Mouse (Mus musculus): ENCODE measurements around the gene Pold1. TPM values are rescaled to one million over a fixed set of nuclear protein-coding genes. Genes with fewer than 3 reads are reported as not detected.

The Pold1 gene
- polyA plus RNA-seq, 1 experiment from 2014 or later, result 40.1 TPM

DNA sequence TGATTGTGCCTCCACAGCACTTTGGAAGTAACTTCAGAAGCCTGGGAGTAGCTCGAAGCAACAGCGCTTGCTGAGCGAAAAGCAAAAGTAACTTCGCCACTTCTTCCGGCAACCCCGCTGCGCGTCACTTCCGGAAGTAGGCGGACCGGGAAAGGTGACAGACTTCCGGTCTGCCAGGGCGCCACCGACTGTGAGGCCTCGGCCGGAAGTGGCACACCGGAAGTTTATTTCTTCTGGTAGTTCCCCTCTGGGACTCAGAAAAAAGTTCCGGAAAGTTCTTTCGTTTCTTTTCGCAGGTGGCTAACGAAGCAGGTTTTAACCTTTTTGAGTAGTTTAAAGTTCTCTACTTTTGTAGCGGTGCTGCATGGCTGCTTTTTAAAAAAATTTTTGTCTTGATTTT, 5.2 kb upstream of the Pold1 start, which contains the start of gene Nr1h2:
TSS of gene Nr1h2 (minus strand) at position 126 of the 400 bp plus-strand sequence.
- peak within 1 kb of the TSS; percentile 78 for H3K9ac ChIP-seq (ENCODE audit: low read depth, low read length)
- H3K27ac ChIP-seq (ENCODE audit: low read depth, low read length), result peak within 1 kb of the TSS; percentile 96
- no peaks in the 10 kb centered on the region; the same call in 1 of the 2 replicates for H3K4me1 ChIP-seq (ENCODE audit: control insufficient read depth, insufficient read depth, low read length)
- no peaks in the 10 kb centered on the region for H3K9me3 ChIP-seq (replicated peaks; ENCODE audit: control insufficient read depth, low read length)
- no peaks in the 10 kb centered on the region for H3K27me3 ChIP-seq (ENCODE audit: control insufficient read depth, insufficient read depth, low read length)
- ATAC-seq (replicated peaks; ENCODE audit: insufficient number of reproducible peaks, low FRiP score, low TSS enrichment), result peak; percentile 74
- peaks cover 13% of the 10 kb centered on the region for H3K36me3 ChIP-seq (ENCODE audit: control insufficient read depth, insufficient read depth, low read length)
- H3K4me3 ChIP-seq (ENCODE audit: low read depth, low read length), result peak within 1 kb of the TSS; percentile 95
- peak within 1 kb of the TSS; percentile 71 for H3K4me2 ChIP-seq
- WGBS (ENCODE audit: insufficient replicate concordance), result under 1% methylated on average over 22 of the region's 22 CpGs

DNA sequence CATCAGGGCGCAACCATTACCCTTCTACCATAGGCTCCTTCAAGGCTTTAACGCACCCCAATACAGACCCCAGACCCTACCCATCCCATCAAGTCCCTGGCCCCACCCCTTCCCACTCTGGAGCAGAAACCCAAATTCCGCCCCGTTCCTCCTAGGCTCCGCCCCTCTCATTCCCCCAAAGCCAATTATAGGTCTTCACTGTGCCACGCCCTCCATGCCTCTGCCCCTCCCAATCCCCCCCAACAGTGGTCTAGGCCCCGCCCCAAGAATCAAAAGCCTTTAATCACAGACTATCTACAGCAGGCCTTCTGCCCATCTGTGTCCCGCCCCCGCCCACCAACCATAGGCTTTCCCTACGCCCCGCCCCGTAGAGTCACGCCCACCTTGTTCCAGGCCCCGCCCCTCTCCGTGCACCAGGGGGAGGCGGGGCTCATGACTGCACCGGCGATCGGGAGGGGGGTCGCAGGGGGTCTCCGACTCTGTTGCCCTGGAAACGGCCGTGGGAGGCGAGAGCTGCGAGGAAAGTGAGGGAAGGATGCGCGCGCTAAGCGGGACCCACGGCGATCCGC, 4.6 kb upstream of the Pold1 start:
- peak; percentile 78 for ATAC-seq (replicated peaks; ENCODE audit: insufficient number of reproducible peaks, low FRiP score, low TSS enrichment)
- H3K4me1 ChIP-seq (ENCODE audit: control insufficient read depth, insufficient read depth, low read length), result no peaks in the 10 kb centered on the region; the same call in 1 of the 2 replicates
- peak overlapping the region; percentile 71 for H3K4me2 ChIP-seq
- H3K4me3 ChIP-seq (ENCODE audit: low read depth, low read length), result peak overlapping the region; percentile 95
- peaks cover 13% of the 10 kb centered on the region for H3K36me3 ChIP-seq (ENCODE audit: control insufficient read depth, insufficient read depth, low read length)
- no peaks in the 10 kb centered on the region for H3K9me3 ChIP-seq (replicated peaks; ENCODE audit: control insufficient read depth, low read length)
- H3K27ac ChIP-seq (ENCODE audit: low read depth, low read length), result peak overlapping the region; percentile 96
- H3K9ac ChIP-seq (ENCODE audit: low read depth, low read length), result peak overlapping the region; percentile 78
- no peaks in the 10 kb centered on the region for H3K27me3 ChIP-seq (ENCODE audit: control insufficient read depth, insufficient read depth, low read length)
- under 1% methylated on average over 32 of the region's 32 CpGs for WGBS (ENCODE audit: insufficient replicate concordance)

- WGBS (ENCODE audit: insufficient replicate concordance), result 81% methylated on average over 31 of the region's 31 CpGs
- Histone ChIP-seq H3K4me1 (ENCODE audit: control insufficient read depth, insufficient read depth, low read length) (peaks cover 6% of the 10 kb centered on the region), H3K27me3 (ENCODE audit: control insufficient read depth, insufficient read depth, low read length) (no peaks in the 10 kb centered on the region), H3K4me2 (peak overlapping the region; percentile 71), H3K4me3 (ENCODE audit: low read depth, low read length) (peak overlapping the region; percentile 95), H3K9ac (ENCODE audit: low read depth, low read length) (no peak overlapping the region), H3K36me3 (ENCODE audit: control insufficient read depth, insufficient read depth, low read length) (peaks cover 13% of the 10 kb centered on the region), H3K27ac (ENCODE audit: low read depth, low read length) (no peak overlapping the region), H3K9me3 (replicated peaks; ENCODE audit: control insufficient read depth, low read length) (no peaks in the 10 kb centered on the region)
- no peak for ATAC-seq (replicated peaks; ENCODE audit: insufficient number of reproducible peaks, low FRiP score, low TSS enrichment)
Observed at GRCm38 (mm10) chr7:44552141-44552908, 3.7 kb upstream of the Pold1 start.

- no peak for ATAC-seq (replicated peaks; ENCODE audit: insufficient number of reproducible peaks, low FRiP score, low TSS enrichment)
- Histone ChIP-seq H3K36me3 (ENCODE audit: control insufficient read depth, insufficient read depth, low read length) (peaks cover 13% of the 10 kb centered on the region), H3K4me3 (ENCODE audit: low read depth, low read length) (no peak overlapping the region)
Observed at GRCm38 (mm10) chr7:44551731-44552130, 3.1 kb upstream of the Pold1 start.

DNA sequence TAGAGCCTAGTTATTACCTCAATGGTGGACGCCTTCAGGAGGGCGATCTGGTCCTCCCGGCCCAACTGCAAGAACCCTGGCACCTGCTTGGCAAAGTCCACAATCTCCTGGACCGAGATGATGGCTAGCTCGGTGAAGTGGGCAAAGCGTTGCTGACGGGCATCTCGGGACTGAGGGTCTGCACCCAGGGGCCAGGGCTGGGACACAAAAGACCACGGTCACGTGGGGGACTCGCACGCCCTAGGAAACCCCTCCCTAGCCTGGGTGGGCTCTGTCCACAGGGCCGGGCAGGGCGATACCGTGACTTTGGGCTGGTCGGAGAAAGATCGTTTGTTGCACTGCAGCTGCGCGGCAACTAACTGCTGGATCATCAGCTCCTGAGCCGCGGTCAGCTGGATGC, 2.7 kb upstream of the Pold1 start:
- H3K4me1 ChIP-seq (ENCODE audit: control insufficient read depth, insufficient read depth, low read length), result peaks cover 7% of the 10 kb centered on the region
- no peak overlapping the region for H3K4me3 ChIP-seq (ENCODE audit: low read depth, low read length)
- no peak for ATAC-seq (replicated peaks; ENCODE audit: insufficient number of reproducible peaks, low FRiP score, low TSS enrichment)
- no peak overlapping the region for H3K27ac ChIP-seq (ENCODE audit: low read depth, low read length)
- 91% methylated on average over 21 of the region's 21 CpGs for WGBS (ENCODE audit: insufficient replicate concordance)
- H3K27me3 ChIP-seq (ENCODE audit: control insufficient read depth, insufficient read depth, low read length), result no peaks in the 10 kb centered on the region
- H3K36me3 ChIP-seq (ENCODE audit: control insufficient read depth, insufficient read depth, low read length), result peaks cover 13% of the 10 kb centered on the region
- no peak overlapping the region for H3K4me2 ChIP-seq
- H3K9ac ChIP-seq (ENCODE audit: low read depth, low read length), result no peak overlapping the region
- no peaks in the 10 kb centered on the region for H3K9me3 ChIP-seq (replicated peaks; ENCODE audit: control insufficient read depth, low read length)

More at GRCm38 (mm10) chr7:44551731-44552130, 3.1 kb upstream of the Pold1 start:
- Histone ChIP-seq H3K4me1 (ENCODE audit: control insufficient read depth, insufficient read depth, low read length) (peaks cover 7% of the 10 kb centered on the region), H3K27me3 (ENCODE audit: control insufficient read depth, insufficient read depth, low read length) (no peaks in the 10 kb centered on the region), H3K9ac (ENCODE audit: low read depth, low read length) (no peak overlapping the region), H3K27ac (ENCODE audit: low read depth, low read length) (no peak overlapping the region), H3K4me2 (no peak overlapping the region), H3K9me3 (replicated peaks; ENCODE audit: control insufficient read depth, low read length) (no peaks in the 10 kb centered on the region)
- 76% methylated on average over 22 of the region's 22 CpGs for WGBS (ENCODE audit: insufficient replicate concordance)

DNA sequence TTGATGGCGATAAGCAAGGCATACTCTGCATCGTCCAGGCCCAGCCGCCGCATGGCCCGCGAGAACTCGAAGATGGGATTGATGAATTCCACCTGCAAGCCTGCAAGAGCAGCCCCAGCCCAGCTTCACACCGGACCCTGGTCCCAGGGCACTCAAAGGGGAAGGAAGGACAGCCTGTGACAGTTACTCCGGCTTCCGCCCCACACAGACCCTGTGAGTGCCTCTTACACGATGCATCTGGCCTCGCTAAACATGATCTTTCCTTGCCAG, 1.7 kb upstream of the Pold1 start:
- Histone ChIP-seq H3K9ac (ENCODE audit: low read depth, low read length) (no peak overlapping the region), H3K9me3 (replicated peaks; ENCODE audit: control insufficient read depth, low read length) (0 out of 2 replicates have a peak, but pooled peaks cover 2% of the 10 kb centered on the region), H3K4me3 (ENCODE audit: low read depth, low read length) (no peak overlapping the region), H3K4me1 (ENCODE audit: control insufficient read depth, insufficient read depth, low read length) (peaks cover 7% of the 10 kb centered on the region), H3K27ac (ENCODE audit: low read depth, low read length) (no peak overlapping the region), H3K4me2 (no peak overlapping the region), H3K27me3 (ENCODE audit: control insufficient read depth, insufficient read depth, low read length) (no peaks in the 10 kb centered on the region), H3K36me3 (ENCODE audit: control insufficient read depth, insufficient read depth, low read length) (peaks cover 13% of the 10 kb centered on the region)
- no peak for ATAC-seq (replicated peaks; ENCODE audit: insufficient number of reproducible peaks, low FRiP score, low TSS enrichment)
- WGBS (ENCODE audit: insufficient replicate concordance), result 94% methylated on average over 12 of the region's 12 CpGs

DNA sequence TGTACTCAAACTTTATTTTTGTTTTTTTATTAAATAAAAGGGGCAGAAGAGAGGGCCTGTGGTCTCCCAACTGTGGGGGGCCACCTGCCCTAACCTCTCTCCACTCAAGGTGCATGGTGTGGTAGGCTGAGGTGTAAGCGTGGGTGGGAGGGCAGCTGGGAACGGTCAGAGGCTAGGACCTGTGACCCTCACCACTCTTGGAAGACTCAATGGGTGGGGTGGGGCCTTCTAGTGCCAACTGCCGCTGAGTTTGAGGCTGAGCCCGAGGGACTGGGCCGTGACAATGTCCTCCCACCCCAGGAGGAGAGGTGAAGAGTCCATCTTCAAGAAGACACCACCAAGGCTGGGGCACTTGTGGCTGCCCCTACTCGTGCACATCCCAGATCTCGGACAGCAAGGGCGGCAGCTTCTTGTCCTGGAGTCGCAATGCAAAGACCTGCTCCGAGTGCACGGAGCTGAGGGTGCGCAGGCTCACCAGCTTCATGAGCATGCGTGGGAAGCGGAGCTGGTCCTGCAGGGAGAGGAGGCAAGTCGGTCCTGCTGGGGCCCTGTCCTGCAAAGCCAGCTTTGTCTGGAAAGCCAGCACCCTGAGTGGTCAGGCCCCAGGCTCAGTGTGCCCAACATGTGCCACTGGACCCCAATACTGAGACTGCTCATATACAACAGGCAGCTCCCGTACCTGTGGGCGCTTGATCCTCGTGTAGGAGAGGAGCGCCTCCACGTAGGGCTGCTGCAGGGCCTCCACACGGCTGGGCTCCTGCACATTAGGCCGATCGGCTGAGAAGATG, 1.2 kb upstream of the Pold1 start:
- Histone ChIP-seq H3K9ac (ENCODE audit: low read depth, low read length) (no peak overlapping the region), H3K27me3 (ENCODE audit: control insufficient read depth, insufficient read depth, low read length) (no peaks in the 10 kb centered on the region), H3K4me2 (no peak overlapping the region), H3K4me1 (ENCODE audit: control insufficient read depth, insufficient read depth, low read length) (peaks cover 7% of the 10 kb centered on the region), H3K9me3 (replicated peaks; ENCODE audit: control insufficient read depth, low read length) (0 out of 2 replicates have a peak, but pooled peaks cover 2% of the 10 kb centered on the region), H3K4me3 (ENCODE audit: low read depth, low read length) (no peak overlapping the region), H3K27ac (ENCODE audit: low read depth, low read length) (no peak overlapping the region), H3K36me3 (ENCODE audit: control insufficient read depth, insufficient read depth, low read length) (peaks cover 13% of the 10 kb centered on the region)
- WGBS (ENCODE audit: insufficient replicate concordance), result 96% methylated on average over 23 of the region's 23 CpGs
- no peak for ATAC-seq (replicated peaks; ENCODE audit: insufficient number of reproducible peaks, low FRiP score, low TSS enrichment)

- no peak for ATAC-seq (replicated peaks; ENCODE audit: insufficient number of reproducible peaks, low FRiP score, low TSS enrichment)
- H3K9me3 ChIP-seq (replicated peaks; ENCODE audit: control insufficient read depth, low read length), result 0 out of 2 replicates have a peak, but pooled peaks cover 2% of the 10 kb centered on the region
- H3K27me3 ChIP-seq (ENCODE audit: control insufficient read depth, insufficient read depth, low read length), result no peaks in the 10 kb centered on the region
- H3K9ac ChIP-seq (ENCODE audit: low read depth, low read length), result peak overlapping the region; percentile 74
- peak overlapping the region; percentile 91 for H3K4me2 ChIP-seq
- peak overlapping the region; percentile 76; the same call in 1 of the 2 replicates for H3K27ac ChIP-seq (ENCODE audit: low read depth, low read length)
- H3K4me1 ChIP-seq (ENCODE audit: control insufficient read depth, insufficient read depth, low read length), result peaks cover 7% of the 10 kb centered on the region
- 25% methylated on average over 5 of the region's 5 CpGs for WGBS (ENCODE audit: insufficient replicate concordance)
- peak overlapping the region; percentile 70 for H3K4me3 ChIP-seq (ENCODE audit: low read depth, low read length)
- peaks cover 13% of the 10 kb centered on the region for H3K36me3 ChIP-seq (ENCODE audit: control insufficient read depth, insufficient read depth, low read length)
Observed at GRCm38 (mm10) chr7:44547725-44548124, 924 bp downstream of the Pold1 start.
